Mouse (Mus musculus): ENCODE data around the gene Ip6k3. TPM values are rescaled to one million over a fixed set of nuclear protein-coding genes. Genes with fewer than 3 reads are reported as not detected.

Gene Ip6k3
- polyA plus RNA-seq (2016; fragmentation: Nextera tagmentation; extraction: Ambion mirVana), result not detected in 2 replicates

GRCm38 (mm10) chr17:27167545-27167944 lies at the start of gene Ip6k3:
TSS of gene Ip6k3 (minus strand) at chr17:27167795.
- Histone ChIP-seq H3K27ac (no peak within 1 kb of the TSS), H3K27me3 (ENCODE audit: low read depth, poor library complexity, severe bottlenecking) (no peaks in the 10 kb centered on the region), H3K4me1 (peaks cover 43% of the 10 kb centered on the region), H3K9me3 (replicated peaks) (no peaks in the 10 kb centered on the region), H3K4me3 (no peak within 1 kb of the TSS), H3K36me3 (no peaks in the 10 kb centered on the region)
- DNase-seq (ENCODE audit: low spot score), result no peak
- 71% methylated on average over 4 of the region's 4 CpGs for WGBS

- Histone ChIP-seq H3K4me1 (peaks cover 51% of the 10 kb centered on the region), H3K9me3 (replicated peaks) (no peaks in the 10 kb centered on the region), H3K4me3 (no peak overlapping the region), H3K36me3 (no peaks in the 10 kb centered on the region), H3K27me3 (ENCODE audit: low read depth, poor library complexity, severe bottlenecking) (no peaks in the 10 kb centered on the region), H3K27ac (peak overlapping the region; percentile 44; the same call in 1 of the 2 replicates)
- DNase-seq (ENCODE audit: low spot score), result peak; percentile 66
- 13% methylated on average over 11 of the region's 11 CpGs for WGBS
These were observed 45.4 kb upstream of the Ip6k3 start for GRCm38 (mm10) chr17:27212768-27213525.

GRCm38 (mm10) chr17:27212006-27212405 lies 44.4 kb upstream of the Ip6k3 start:
- no peak for DNase-seq (ENCODE audit: low spot score)
- WGBS, result 34% methylated on average over 6 of the region's 6 CpGs
- no peaks in the 10 kb centered on the region for H3K36me3 ChIP-seq
- 0 out of 2 replicates have a peak overlapping the region, but pooled peaks have one; percentile 11 for H3K27ac ChIP-seq
- H3K9me3 ChIP-seq (replicated peaks), result no peaks in the 10 kb centered on the region
- H3K4me1 ChIP-seq, result peaks cover 51% of the 10 kb centered on the region
- no peaks in the 10 kb centered on the region for H3K27me3 ChIP-seq (ENCODE audit: low read depth, poor library complexity, severe bottlenecking)
- no peak overlapping the region for H3K4me3 ChIP-seq

GRCm38 (mm10) chr17:27207113-27207707 lies 39.6 kb upstream of the Ip6k3 start:
- H3K4me1 ChIP-seq, result peaks cover 80% of the 10 kb centered on the region

GRCm38 (mm10) chr17:27204075-27204909 lies 36.7 kb upstream of the Ip6k3 start, which contains the start of gene Lemd2:
TSS of gene Lemd2 (minus strand) at chr17:27204469.
- H3K36me3 ChIP-seq, result peaks cover 30% of the 10 kb centered on the region
- H3K4me3 ChIP-seq, result peak within 1 kb of the TSS; percentile 97
- H3K27me3 ChIP-seq (ENCODE audit: low read depth, poor library complexity, severe bottlenecking), result no peaks in the 10 kb centered on the region
- 4% methylated on average over 97 of the region's 97 CpGs for WGBS
- no peaks in the 10 kb centered on the region for H3K9me3 ChIP-seq (replicated peaks)
- H3K27ac ChIP-seq, result peak within 1 kb of the TSS; percentile 98
- H3K4me1 ChIP-seq, result peaks cover 90% of the 10 kb centered on the region
- peak; percentile 93 for DNase-seq (ENCODE audit: low spot score)

More at GRCm38 (mm10) chr17:27207113-27207707, 39.6 kb upstream of the Ip6k3 start:
- Histone ChIP-seq H3K4me3 (peak overlapping the region; percentile 20; the same call in 1 of the 2 replicates), H3K9me3 (replicated peaks) (no peaks in the 10 kb centered on the region), H3K36me3 (peaks cover 3% of the 10 kb centered on the region), H3K27ac (peak overlapping the region; percentile 85), H3K27me3 (ENCODE audit: low read depth, poor library complexity, severe bottlenecking) (no peaks in the 10 kb centered on the region)
- 29% methylated on average over 11 of the region's 11 CpGs for WGBS
- DNase-seq (ENCODE audit: low spot score), result peak; percentile 70

GRCm38 (mm10) chr17:27203358-27204074 lies 35.9 kb upstream of the Ip6k3 start:
- Histone ChIP-seq H3K27me3 (ENCODE audit: low read depth, poor library complexity, severe bottlenecking) (no peaks in the 10 kb centered on the region), H3K4me3 (peak overlapping the region; percentile 97), H3K9me3 (replicated peaks) (no peaks in the 10 kb centered on the region), H3K4me1 (peaks cover 94% of the 10 kb centered on the region), H3K36me3 (peaks cover 38% of the 10 kb centered on the region), H3K27ac (peak overlapping the region; percentile 98)
- under 1% methylated on average over 73 of the region's 74 CpGs for WGBS
- peak; percentile 68 for DNase-seq (ENCODE audit: low spot score)

GRCm38 (mm10) chr17:27202919-27203357 lies 35.3 kb upstream of the Ip6k3 start:
- 50% methylated on average over 14 of the region's 14 CpGs for WGBS
- DNase-seq (ENCODE audit: low spot score), result no peak

GRCm38 (mm10) chr17:27201981-27202380 lies 34.4 kb upstream of the Ip6k3 start:
- H3K4me3 ChIP-seq, result no peak overlapping the region
- H3K4me1 ChIP-seq, result peaks cover 88% of the 10 kb centered on the region
- DNase-seq (ENCODE audit: low spot score), result no peak
- WGBS, result 91% methylated on average over 2 of the region's 2 CpGs
- H3K27ac ChIP-seq, result peak overlapping the region; percentile 79
- no peaks in the 10 kb centered on the region for H3K9me3 ChIP-seq (replicated peaks)
- H3K27me3 ChIP-seq (ENCODE audit: low read depth, poor library complexity, severe bottlenecking), result no peaks in the 10 kb centered on the region
- H3K36me3 ChIP-seq, result peaks cover 53% of the 10 kb centered on the region

More at GRCm38 (mm10) chr17:27202919-27203357, 35.3 kb upstream of the Ip6k3 start:
- peak overlapping the region; percentile 97 for H3K4me3 ChIP-seq
- H3K27me3 ChIP-seq (ENCODE audit: low read depth, poor library complexity, severe bottlenecking), result no peaks in the 10 kb centered on the region
- H3K4me1 ChIP-seq, result peaks cover 91% of the 10 kb centered on the region
- peaks cover 44% of the 10 kb centered on the region for H3K36me3 ChIP-seq
- peak overlapping the region; percentile 98 for H3K27ac ChIP-seq
- no peaks in the 10 kb centered on the region for H3K9me3 ChIP-seq (replicated peaks)

DNA sequence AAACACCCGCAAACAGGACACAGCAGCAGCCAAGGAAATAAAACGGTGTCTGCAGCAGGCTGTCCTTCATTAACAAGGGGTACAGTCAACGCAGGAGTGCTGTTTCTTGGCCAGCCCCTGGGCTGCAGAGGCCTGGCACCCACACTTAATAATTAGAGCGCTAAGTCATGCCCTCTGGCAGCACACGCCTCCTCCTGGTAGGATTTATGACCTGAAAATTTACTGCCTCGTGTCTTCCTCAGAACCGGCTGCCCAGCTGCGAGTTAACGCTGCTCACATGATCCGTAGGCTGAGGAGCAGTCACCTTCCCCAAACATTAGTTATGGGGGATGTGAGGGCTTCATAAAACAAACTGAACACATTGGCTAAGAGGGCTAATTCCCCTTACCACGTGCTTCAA lies 33.2 kb upstream of the Ip6k3 start:
- H3K9me3 ChIP-seq (replicated peaks), result no peaks in the 10 kb centered on the region
- no peaks in the 10 kb centered on the region for H3K27me3 ChIP-seq (ENCODE audit: low read depth, poor library complexity, severe bottlenecking)
- H3K4me1 ChIP-seq, result peaks cover 88% of the 10 kb centered on the region
- WGBS, result 13% methylated on average over 11 of the region's 11 CpGs
- peak; percentile 69 for DNase-seq (ENCODE audit: low spot score)
- peaks cover 65% of the 10 kb centered on the region for H3K36me3 ChIP-seq
- H3K27ac ChIP-seq, result peak overlapping the region; percentile 79
- H3K4me3 ChIP-seq, result peak overlapping the region; percentile 19

GRCm38 (mm10) chr17:27199864-27200263 lies 32.3 kb upstream of the Ip6k3 start:
- peak overlapping the region; percentile 79 for H3K27ac ChIP-seq
- peaks cover 74% of the 10 kb centered on the region for H3K36me3 ChIP-seq
- H3K27me3 ChIP-seq (ENCODE audit: low read depth, poor library complexity, severe bottlenecking), result no peaks in the 10 kb centered on the region
- 72% methylated on average over 7 of the region's 7 CpGs for WGBS
- DNase-seq (ENCODE audit: low spot score), result no peak
- H3K9me3 ChIP-seq (replicated peaks), result no peaks in the 10 kb centered on the region
- peaks cover 88% of the 10 kb centered on the region for H3K4me1 ChIP-seq
- peak overlapping the region; percentile 1; the same call in 1 of the 2 replicates for H3K4me3 ChIP-seq

DNA sequence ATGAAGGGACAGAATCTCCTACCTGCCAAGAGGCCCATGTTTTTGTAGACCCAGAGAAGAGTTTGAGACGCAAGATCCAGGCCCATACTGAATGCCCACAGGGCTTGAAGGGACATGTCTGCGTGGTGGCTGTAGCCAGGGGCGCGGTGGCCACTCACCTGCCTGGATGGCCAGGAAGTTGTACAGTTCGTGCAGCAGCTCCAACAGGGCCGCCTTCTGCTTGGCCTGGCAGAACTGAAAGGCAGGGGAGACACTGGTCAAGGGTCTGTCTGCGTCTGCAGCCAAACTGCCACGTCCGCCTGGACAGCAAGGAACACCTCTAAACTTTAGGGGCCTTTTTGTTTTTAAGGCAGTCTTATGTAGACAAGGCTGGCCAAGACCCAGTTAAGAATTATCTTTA lies 31.6 kb upstream of the Ip6k3 start:
- WGBS, result 96% methylated on average over 9 of the region's 9 CpGs
- no peaks in the 10 kb centered on the region for H3K9me3 ChIP-seq (replicated peaks)

DNA sequence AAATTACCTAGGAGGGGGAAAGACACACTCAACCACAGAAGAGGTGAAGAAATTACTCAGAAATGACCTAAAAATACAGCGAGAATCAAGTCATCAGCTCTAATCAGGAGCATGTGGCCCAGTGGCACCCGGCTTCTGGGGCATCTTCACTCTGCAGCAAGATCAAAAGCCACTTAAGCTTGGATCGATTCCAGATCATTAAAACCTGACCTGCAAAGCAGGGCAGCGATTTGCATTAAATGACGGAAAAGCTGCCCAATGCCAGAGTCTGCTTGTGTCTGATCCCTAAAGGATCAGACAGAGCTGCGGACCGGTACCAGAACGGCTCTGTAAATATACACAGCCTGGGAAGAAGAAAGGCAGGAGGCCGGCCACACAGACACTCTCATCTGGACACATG lies 28.6 kb upstream of the Ip6k3 start:
- Histone ChIP-seq H3K4me1 (peaks cover 60% of the 10 kb centered on the region), H3K27me3 (ENCODE audit: low read depth, poor library complexity, severe bottlenecking) (no peaks in the 10 kb centered on the region), H3K27ac (no peak overlapping the region), H3K36me3 (peaks cover 98% of the 10 kb centered on the region), H3K4me3 (no peak overlapping the region), H3K9me3 (replicated peaks) (no peaks in the 10 kb centered on the region)
- 57% methylated on average over 9 of the region's 9 CpGs for WGBS
- DNase-seq (ENCODE audit: low spot score), result no peak

More for the DNA sequence above, 31.6 kb upstream of the Ip6k3 start:
- no peak for DNase-seq (ENCODE audit: low spot score)
- H3K27me3 ChIP-seq (ENCODE audit: low read depth, poor library complexity, severe bottlenecking), result no peaks in the 10 kb centered on the region
- H3K27ac ChIP-seq, result peak overlapping the region; percentile 79; the same call in 1 of the 2 replicates
- H3K4me1 ChIP-seq, result peaks cover 88% of the 10 kb centered on the region
- H3K4me3 ChIP-seq, result no peak overlapping the region
- H3K36me3 ChIP-seq, result peaks cover 81% of the 10 kb centered on the region
